Mouse (Mus musculus): ENCODE measurements around the gene Olfr1008.
"Not testable (repeated sequence)": the region's sequence is repeated elsewhere in the genome, so short reads cannot be mapped to it uniquely, and the experiment has no call there.

The Olfr1008 gene

GRCm38 (mm10) chr2:85689131-85689530 is at the start of gene Olfr1008:
TSS of gene Olfr1008 (plus strand) at chr2:85689431.
- DNase-seq (ENCODE audit: low spot score) = no peak

- DNase-seq (ENCODE audit: low spot score) = no peak
Observed at GRCm38 (mm10) chr2:85650604-85651003, 38.6 kb upstream of the Olfr1008 start, which contains the start of gene Olfr1002. TSS of gene Olfr1002 (minus strand) at chr2:85650704.

DNA sequence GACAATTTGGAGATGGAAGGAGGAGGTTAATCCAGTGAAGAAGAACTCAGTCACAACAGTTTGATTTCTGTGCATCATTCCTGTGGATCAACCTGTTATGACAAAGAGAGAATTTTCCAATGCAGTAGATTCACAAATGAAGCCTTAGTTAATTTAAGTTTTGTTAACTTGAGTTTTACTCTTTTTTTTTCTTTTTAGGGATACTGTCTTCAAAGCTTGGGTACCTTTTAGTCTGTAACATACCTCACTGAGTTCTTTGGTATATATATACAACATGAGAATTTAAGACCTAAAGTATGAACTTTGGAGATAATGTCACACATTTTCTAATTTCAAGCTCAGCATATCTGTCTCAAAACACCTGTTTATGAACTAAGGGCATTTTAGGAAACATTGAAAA is 24.9 kb upstream of the Olfr1008 start, which contains the start of gene Olfr154:
Gene Olfr154, minus strand, starts transcription at position 101 of the 400 bp plus-strand sequence.
- not testable (repeated sequence) for DNase-seq (ENCODE audit: low spot score)

DNA sequence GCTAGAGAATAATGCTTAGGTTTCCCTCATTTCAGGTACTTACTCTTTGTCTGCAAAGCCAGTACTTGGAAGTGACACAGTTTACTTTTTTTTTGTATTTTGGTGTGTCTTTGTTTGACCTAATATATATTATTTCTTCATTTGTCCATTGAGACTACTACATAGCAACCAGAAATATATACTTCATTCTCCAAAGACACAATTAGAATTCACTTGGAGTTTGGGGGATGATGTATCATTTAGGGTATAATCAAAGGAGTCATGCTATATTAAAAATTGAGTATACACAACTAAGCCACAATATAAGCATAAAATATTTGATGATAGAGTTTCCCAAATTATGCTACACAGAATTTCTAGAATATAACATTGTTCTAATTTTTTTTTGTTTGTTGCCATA is 10.6 kb upstream of the Olfr1008 start, which contains the start of gene Olfr1006:
Gene Olfr1006, minus strand, starts transcription at position 101 of the 400 bp plus-strand sequence.
- DNase-seq (ENCODE audit: low spot score) = no peak

DNA sequence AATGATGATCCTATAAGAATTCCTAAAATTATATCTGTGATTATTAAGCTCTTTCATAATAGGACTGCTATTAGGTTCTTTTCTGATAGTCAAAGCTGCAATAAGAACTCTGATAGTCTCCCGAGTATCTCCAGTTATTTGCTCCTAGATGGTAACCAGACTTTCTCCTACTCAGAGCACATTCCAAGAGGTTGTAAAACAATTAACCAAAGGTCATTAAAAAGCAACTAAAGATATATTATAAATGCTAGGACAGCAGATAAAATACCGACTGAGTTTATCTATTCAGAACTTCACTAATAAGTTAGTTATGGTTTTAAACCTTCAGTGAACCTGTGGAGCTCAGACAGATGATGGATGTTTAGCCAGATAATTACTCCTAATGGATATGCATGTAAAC is 21.4 kb downstream of the Olfr1008 start:
- DNase-seq (ENCODE audit: low spot score) = not testable (repeated sequence)

DNA sequence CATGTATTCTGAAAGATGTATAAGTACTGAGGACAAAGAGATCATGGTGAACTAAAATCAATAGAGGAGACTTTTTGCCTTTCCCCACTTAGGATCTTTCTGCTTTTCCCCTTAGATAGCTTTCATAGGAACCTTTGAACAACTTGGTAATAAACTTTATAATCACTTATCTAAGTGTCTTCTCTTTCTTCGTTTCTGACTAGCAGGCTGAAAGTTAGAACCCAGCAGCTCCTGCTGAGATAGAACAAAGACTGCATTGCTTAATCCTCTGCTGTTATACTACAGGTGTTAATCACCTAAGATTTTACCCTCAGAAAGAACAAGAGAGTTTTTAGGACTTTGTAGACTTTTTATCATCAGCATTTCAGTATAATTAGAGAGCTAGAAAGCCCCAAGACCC is 21.9 kb downstream of the Olfr1008 start:
- no peak for DNase-seq (ENCODE audit: low spot score)

DNA sequence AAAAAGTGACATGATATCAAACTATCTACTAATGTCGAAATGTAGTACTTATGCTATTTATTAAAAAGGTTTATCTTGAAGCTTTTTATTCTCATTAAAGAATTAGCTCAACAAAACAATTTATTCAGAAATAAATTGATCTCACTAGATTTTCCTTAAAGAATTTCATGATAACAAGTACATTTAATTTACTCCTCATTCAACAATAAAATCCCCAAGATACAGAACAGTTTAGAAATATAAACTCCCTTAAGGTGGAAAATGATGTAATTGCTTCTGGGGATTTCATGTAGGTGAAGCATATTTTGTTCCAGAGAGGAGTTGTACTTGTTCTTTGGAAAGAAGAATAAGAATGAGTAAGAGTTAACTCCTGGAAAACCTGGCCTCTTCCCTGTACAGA is 25.9 kb downstream of the Olfr1008 start, which contains the start of gene Olfr1009:
Gene Olfr1009, plus strand, starts transcription at position 301 of the 400 bp plus-strand sequence.
- DNase-seq (ENCODE audit: low spot score) = no peak

- DNase-seq (ENCODE audit: low spot score) = no peak
Observed at GRCm38 (mm10) chr2:85725793-85726192, 36.6 kb downstream of the Olfr1008 start.

All from urinary bladder, postnatal 10 days (tissue).